Mouse (Mus musculus) ES-E14 (cell line): ENCODE results near the gene Nudc.

Source experiments
- CHD2 ChIP-seq: IDR thresholded peaks from 2 replicates; pipeline ENCODE4 v1.6.1; 2014; ENCODE audit warnings: mild to moderate bottlenecking, low read depth, low read length, inconsistent platforms
- HCFC1 ChIP-seq: IDR thresholded peaks from 2 replicates; pipeline ENCODE4 v1.6.1; 2012; ENCODE audit warnings: low read length, inconsistent platforms, borderline replicate concordance; ENCODE audit not compliant: insufficient read depth
- MAFK ChIP-seq: IDR thresholded peaks from 2 replicates; pipeline ENCODE4 v1.6.1; 2014; ENCODE audit warnings: mild to moderate bottlenecking, low read depth, low read length, inconsistent platforms; ENCODE audit not compliant: insufficient read depth
- ZC3H11A ChIP-seq: IDR thresholded peaks from 2 replicates; pipeline ENCODE4 v1.6.1; 2012; ENCODE audit warnings: low read depth, mild to moderate bottlenecking, inconsistent platforms, low read length, borderline replicate concordance
- ZNF384 ChIP-seq: IDR thresholded peaks from 2 replicates; pipeline ENCODE4 v1.6.1; 2012; ENCODE audit warnings: low read depth, low read length, inconsistent platforms

GRCm38 (mm10) chr4:133511050-133511449, 34.7 kb downstream of the Nudc start:
- no peak for TF ChIP-seq ZNF384
- TF ChIP-seq MAFK = no peak
- TF ChIP-seq HCFC1 = no peak
- no peak for TF ChIP-seq CHD2
- TF ChIP-seq ZC3H11A = no peak
